Mouse (Mus musculus) kidney, embryonic 15.5 days (tissue): ENCODE results near the gene Hsd17b14. TPM values are rescaled to one million over a fixed set of nuclear protein-coding genes. Genes with fewer than 3 reads are reported as not detected.
"Not testable (repeated sequence)": the region's sequence is repeated elsewhere in the genome, so short reads cannot be mapped to it uniquely, and the experiment has no call there.

Experiments used
- ATAC-seq: fragments of 200-750 bp; cut with Nextera tagmentation; replicated peaks from 2 replicates; pipeline ENCODE4 v1.8.0; 2017; ENCODE audit warnings: moderate TSS enrichment; ENCODE audit not compliant: low FRiP score
- H3K27ac ChIP-seq: fragments of 300-500 bp; sonication (generic); 2 replicates; pipeline ENCODE4 v1.5.1; 2015; ENCODE audit warnings: mild to moderate bottlenecking, inconsistent platforms
- H3K27me3 ChIP-seq: fragments of 300-500 bp; sonication (generic); 2 replicates; pipeline ENCODE4 v1.6.1; 2015; ENCODE audit warnings: inconsistent platforms
- H3K36me3 ChIP-seq: fragments of 300-500 bp; sonication (generic); 2 replicates; pipeline ENCODE4 v1.6.1; 2015; ENCODE audit warnings: inconsistent platforms
- H3K4me1 ChIP-seq: fragments of 300-500 bp; sonication (generic); 2 replicates; pipeline ENCODE4 v1.6.1; 2015; ENCODE audit warnings: inconsistent platforms
- H3K4me2 ChIP-seq: fragments of 300-500 bp; sonication (generic); 2 replicates; pipeline ENCODE4 v1.6.1; 2015; ENCODE audit warnings: moderate library complexity, mild to moderate bottlenecking, inconsistent platforms
- H3K4me3 ChIP-seq: fragments of 300-500 bp; sonication (generic); replicated peaks from 2 replicates; pipeline ENCODE4 v1.5.1; 2015; ENCODE audit warnings: mild to moderate bottlenecking, inconsistent platforms
- H3K9ac ChIP-seq: fragments of 300-500 bp; sonication (generic); 2 replicates; pipeline ENCODE4 v1.6.1; 2015; ENCODE audit warnings: mild to moderate bottlenecking, inconsistent platforms
- H3K9me3 ChIP-seq: fragments of 300-500 bp; sonication (generic); replicated peaks from 2 replicates; pipeline ENCODE4 v1.6.1; 2016; ENCODE audit warnings: inconsistent platforms
- WGBS: fragments of 180-500 bp; shearing (Covaris S2); methylation state at CpG from one replicate; pipeline ENCODE4 v1.1.7; 2015; ENCODE audit warnings: mixed read lengths; 5-methylcytosine and 5-hydroxymethylcytosine counted together
- polyA plus RNA-seq: library from polyadenylated mRNA; unstranded; fragments of >200 nt; fragmentation: Nextera tagmentation; extraction: Ambion mirVana; gene quantifications from 2 replicates; pipeline ENCODE4 v1.2.1, GENCODE M21; 2015

Gene Hsd17b14
- polyA plus RNA-seq, 1 experiment from 2014 or later = 14.8 TPM

- ATAC-seq = peak; percentile 57
- H3K4me2 ChIP-seq = peak overlapping the region; percentile 61
- peak overlapping the region; percentile 64 for H3K9ac ChIP-seq
- H3K4me1 ChIP-seq = peaks cover 52% of the 10 kb centered on the region
- peaks cover 14% of the 10 kb centered on the region for H3K36me3 ChIP-seq
- H3K27me3 ChIP-seq = no peaks in the 10 kb centered on the region
- H3K9me3 ChIP-seq = no peaks in the 10 kb centered on the region
- H3K27ac ChIP-seq = peak overlapping the region; percentile 92
- H3K4me3 ChIP-seq = peak overlapping the region; percentile 59
- WGBS = under 1% methylated on average over 28 of the region's 28 CpGs
Observed at GRCm38 (mm10) chr7:45521728-45522184, 32.9 kb upstream of the Hsd17b14 start.

GRCm38 (mm10) chr7:45522194-45522752 lies 32.4 kb upstream of the Hsd17b14 start:
- Histone ChIP-seq H3K9ac (0 out of 2 replicates have a peak overlapping the region, but pooled peaks have one; percentile 64), H3K4me1 (peaks cover 54% of the 10 kb centered on the region), H3K27me3 (no peaks in the 10 kb centered on the region), H3K27ac (peak overlapping the region; percentile 92; the same call in 1 of the 2 replicates), H3K4me3 (peak overlapping the region; percentile 59), H3K4me2 (peak overlapping the region; percentile 61), H3K9me3 (no peaks in the 10 kb centered on the region), H3K36me3 (peaks cover 14% of the 10 kb centered on the region)
- ATAC-seq = no peak
- WGBS = 56% methylated on average over 16 of the region's 16 CpGs

- Histone ChIP-seq H3K36me3 (peaks cover 14% of the 10 kb centered on the region), H3K4me3 (peak overlapping the region; percentile 14), H3K9me3 (no peaks in the 10 kb centered on the region), H3K4me2 (peak overlapping the region; percentile 61), H3K27ac (peak overlapping the region; percentile 29), H3K9ac (peak overlapping the region; percentile 41), H3K4me1 (peaks cover 54% of the 10 kb centered on the region), H3K27me3 (no peaks in the 10 kb centered on the region)
- WGBS = 70% methylated on average over 18 of the region's 18 CpGs
- ATAC-seq = no peak
Observed at GRCm38 (mm10) chr7:45522957-45523676, 31.6 kb upstream of the Hsd17b14 start.

- H3K9me3 ChIP-seq = no peaks in the 10 kb centered on the region
- H3K4me1 ChIP-seq = peaks cover 55% of the 10 kb centered on the region
- 81% methylated on average over 13 of the region's 13 CpGs for WGBS
- peak overlapping the region; percentile 39 for H3K9ac ChIP-seq
- peaks cover 14% of the 10 kb centered on the region for H3K36me3 ChIP-seq
- peak overlapping the region; percentile 29 for H3K27ac ChIP-seq
- H3K4me2 ChIP-seq = peak overlapping the region; percentile 61
- no peaks in the 10 kb centered on the region for H3K27me3 ChIP-seq
- no peak for ATAC-seq
- peak overlapping the region; percentile 14 for H3K4me3 ChIP-seq
Observed at GRCm38 (mm10) chr7:45523678-45524170, 31.0 kb upstream of the Hsd17b14 start.

GRCm38 (mm10) chr7:45524841-45525621 lies 29.7 kb upstream of the Hsd17b14 start:
- peak overlapping the region; percentile 83 for H3K9ac ChIP-seq
- peaks cover 62% of the 10 kb centered on the region for H3K4me1 ChIP-seq
- peak overlapping the region; percentile 83 for H3K27ac ChIP-seq
- 0 out of 2 replicates have a peak, but pooled peaks have one; percentile 0 for ATAC-seq
- peak overlapping the region; percentile 80 for H3K4me2 ChIP-seq
- WGBS = 18% methylated on average over 12 of the region's 12 CpGs
- H3K36me3 ChIP-seq = peaks cover 14% of the 10 kb centered on the region
- H3K9me3 ChIP-seq = no peaks in the 10 kb centered on the region
- no peaks in the 10 kb centered on the region for H3K27me3 ChIP-seq
- peak overlapping the region; percentile 79 for H3K4me3 ChIP-seq

- ATAC-seq = peak; percentile 78
- Histone ChIP-seq H3K27ac (peak within 1 kb of the TSS; percentile 83), H3K4me2 (peak within 1 kb of the TSS; percentile 80), H3K36me3 (peaks cover 14% of the 10 kb centered on the region), H3K4me1 (peaks cover 68% of the 10 kb centered on the region), H3K9me3 (no peaks in the 10 kb centered on the region), H3K27me3 (no peaks in the 10 kb centered on the region), H3K9ac (peak within 1 kb of the TSS; percentile 83), H3K4me3 (peak within 1 kb of the TSS; percentile 79)
- under 1% methylated on average over 54 of the region's 54 CpGs for WGBS
Observed at GRCm38 (mm10) chr7:45525809-45526473, 28.8 kb upstream of the Hsd17b14 start, which contains the start of the genes Ppp1r15a and Plekha4. Gene Ppp1r15a (minus strand): TSS chr7:45526268. Gene Plekha4 (plus strand): TSS chr7:45526330.

- Histone ChIP-seq H3K27ac (peak overlapping the region; percentile 83), H3K27me3 (no peaks in the 10 kb centered on the region), H3K9ac (peak overlapping the region; percentile 83), H3K36me3 (peaks cover 14% of the 10 kb centered on the region), H3K9me3 (no peaks in the 10 kb centered on the region), H3K4me1 (peaks cover 65% of the 10 kb centered on the region), H3K4me3 (peak overlapping the region; percentile 79), H3K4me2 (peak overlapping the region; percentile 80)
- 22% methylated on average over 7 of the region's 7 CpGs for WGBS
- ATAC-seq = no peak
Observed at GRCm38 (mm10) chr7:45526474-45527120, 28.1 kb upstream of the Hsd17b14 start.

GRCm38 (mm10) chr7:45527169-45527568 lies 27.5 kb upstream of the Hsd17b14 start:
- not testable (repeated sequence) for H3K27me3 ChIP-seq, H3K9me3 ChIP-seq, H3K4me2 ChIP-seq, ATAC-seq, H3K9ac ChIP-seq
- Histone ChIP-seq H3K27ac (peak overlapping the region; percentile 83), H3K4me3 (peak overlapping the region; percentile 79; the same call in 1 of the 2 replicates), H3K4me1 (peaks cover 63% of the 10 kb centered on the region), H3K36me3 (peaks cover 14% of the 10 kb centered on the region)
- 88% methylated on average over 6 of the region's 6 CpGs for WGBS

- no peak overlapping the region for H3K9ac ChIP-seq
Observed at GRCm38 (mm10) chr7:45529461-45529860, 25.2 kb upstream of the Hsd17b14 start.

GRCm38 (mm10) chr7:45530643-45531042 lies 24.1 kb upstream of the Hsd17b14 start:
- no peak for ATAC-seq
- Histone ChIP-seq H3K36me3 (no peaks in the 10 kb centered on the region), H3K27ac (peak overlapping the region; percentile 75), H3K4me1 (peaks cover 31% of the 10 kb centered on the region), H3K9me3 (no peaks in the 10 kb centered on the region), H3K4me2 (peak overlapping the region; percentile 44), H3K9ac (peak overlapping the region; percentile 15; the same call in 1 of the 2 replicates), H3K27me3 (no peaks in the 10 kb centered on the region), H3K4me3 (no peak overlapping the region)
- WGBS = 57% methylated on average over 2 of the region's 2 CpGs

More at GRCm38 (mm10) chr7:45529461-45529860, 25.2 kb upstream of the Hsd17b14 start:
- H3K27me3 ChIP-seq = no peaks in the 10 kb centered on the region
- no peak for ATAC-seq
- peaks cover 3% of the 10 kb centered on the region for H3K36me3 ChIP-seq
- no peak overlapping the region for H3K4me3 ChIP-seq
- H3K9me3 ChIP-seq = no peaks in the 10 kb centered on the region
- H3K4me1 ChIP-seq = peaks cover 43% of the 10 kb centered on the region
- H3K27ac ChIP-seq = peak overlapping the region; percentile 75
- WGBS = 6% methylated on average over 6 of the region's 6 CpGs
- peak overlapping the region; percentile 44 for H3K4me2 ChIP-seq

- WGBS = 79% methylated on average over 1 of the region's 1 CpGs
Observed at GRCm38 (mm10) chr7:45535676-45536075, 19.0 kb upstream of the Hsd17b14 start.

More at GRCm38 (mm10) chr7:45535676-45536075, 19.0 kb upstream of the Hsd17b14 start:
- Histone ChIP-seq H3K4me2 (no peak overlapping the region), H3K9me3 (no peaks in the 10 kb centered on the region), H3K36me3 (no peaks in the 10 kb centered on the region), H3K4me1 (peaks cover 20% of the 10 kb centered on the region), H3K9ac (no peak overlapping the region), H3K27ac (no peak overlapping the region), H3K27me3 (no peaks in the 10 kb centered on the region), H3K4me3 (no peak overlapping the region)
- no peak for ATAC-seq
